Mouse (Mus musculus) forebrain, embryonic 14.5 days (tissue): ENCODE measurements around the gene Ermn. TPM values are rescaled to one million over a fixed set of nuclear protein-coding genes. Genes with fewer than 3 reads are reported as not detected.

Experiments used
- ATAC-seq: fragments of 200-750 bp; cut with Nextera tagmentation; 2 replicates; pipeline ENCODE4 v1.8.0; 2017; ENCODE audit warnings: mild to moderate bottlenecking, moderate library complexity
- DNase-seq: peaks from one replicate; pipeline ENCODE4 v3.0.0-alpha.2; 2015; ENCODE audit warnings: low spot score
- H3K27ac ChIP-seq: fragments of 300-500 bp; sonication (generic); 2 replicates; pipeline ENCODE4 v1.5.1; 2014; ENCODE audit warnings: low read depth, mild to moderate bottlenecking, control low read depth, low read length, moderate library complexity
- H3K27me3 ChIP-seq: fragments of 300-500 bp; sonication (generic); replicated peaks from 2 replicates; pipeline ENCODE4 v1.6.1; 2014; ENCODE audit warnings: low read length, control low read depth, mixed read lengths; ENCODE audit not compliant: control insufficient read depth, insufficient read depth
- H3K36me3 ChIP-seq: fragments of 300-500 bp; sonication (generic); 2 replicates; pipeline ENCODE4 v1.6.1; 2014; ENCODE audit warnings: low read length, control low read depth; ENCODE audit not compliant: control insufficient read depth, insufficient read depth
- H3K4me1 ChIP-seq: fragments of 300-500 bp; sonication (generic); 2 replicates; pipeline ENCODE4 v1.6.1; 2014; ENCODE audit warnings: antibody characterized with exemption, low read length, control low read depth; ENCODE audit not compliant: control insufficient read depth, insufficient read depth
- H3K4me2 ChIP-seq: fragments of 300-500 bp; sonication (generic); 2 replicates; pipeline ENCODE4 v1.6.1; 2014; ENCODE audit warnings: mild to moderate bottlenecking, control low read depth, low read length
- H3K4me3 ChIP-seq: fragments of 300-500 bp; sonication (generic); 2 replicates; pipeline ENCODE4 v1.5.1; 2014; ENCODE audit warnings: low read depth, low read length, control low read depth
- H3K9ac ChIP-seq: fragments of 300-500 bp; sonication (generic); 2 replicates; pipeline ENCODE4 v1.6.1; 2014; ENCODE audit warnings: mild to moderate bottlenecking, low read length, control low read depth, moderate library complexity
- H3K9me3 ChIP-seq: fragments of 300-500 bp; sonication (generic); replicated peaks from 2 replicates; pipeline ENCODE4 v1.6.1; 2016; ENCODE audit warnings: low read length, control low read depth, mixed read lengths; ENCODE audit not compliant: control insufficient read depth
- WGBS: fragments of 180-500 bp; shearing (Covaris S2); extraction: QIAGEN DNeasy Blood & Tissue Kit; methylation state at CpG from one replicate; pipeline ENCODE4 v1.1.7; 2014; 5-methylcytosine and 5-hydroxymethylcytosine counted together
- polyA plus RNA-seq: library from polyadenylated mRNA; unstranded; fragments of >200 nt; fragmentation: Nextera tagmentation; extraction: Ambion mirVana; gene quantifications from 2 replicates; pipeline ENCODE4 v1.2.1, GENCODE M21; 2014

Gene Ermn
- polyA plus RNA-seq, 1 experiment from 2014 or later, result 2.1 TPM

DNA sequence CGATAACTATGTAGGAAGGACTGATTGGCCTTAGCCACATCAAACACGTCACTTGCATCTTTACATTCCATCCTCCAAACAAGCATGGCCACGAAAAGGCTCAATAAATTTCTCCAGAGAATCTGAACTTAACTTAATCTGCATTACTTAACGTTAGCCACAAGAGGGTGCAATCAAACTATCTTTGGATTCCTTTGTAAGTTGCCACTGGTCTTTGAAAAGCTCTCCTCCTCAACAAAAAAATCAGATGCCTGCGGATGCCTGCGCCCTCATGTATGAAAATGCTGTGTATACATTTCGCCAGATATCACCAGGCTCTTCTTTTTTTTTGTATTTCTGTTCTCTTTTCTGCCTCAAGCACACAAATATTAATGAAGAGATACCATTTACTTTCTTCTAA is 23.3 kb downstream of the Ermn start:
- Histone ChIP-seq H3K4me3 (no peak overlapping the region), H3K4me2 (no peak overlapping the region), H3K27me3 (no peaks in the 10 kb centered on the region), H3K27ac (no peak overlapping the region), H3K9me3 (no peaks in the 10 kb centered on the region), H3K4me1 (no peaks in the 10 kb centered on the region), H3K9ac (no peak overlapping the region), H3K36me3 (no peaks in the 10 kb centered on the region)
- WGBS, result 16% methylated on average over 7 of the region's 7 CpGs
- ATAC-seq (peak; percentile 83), DNase-seq (peak; percentile 94)

DNA sequence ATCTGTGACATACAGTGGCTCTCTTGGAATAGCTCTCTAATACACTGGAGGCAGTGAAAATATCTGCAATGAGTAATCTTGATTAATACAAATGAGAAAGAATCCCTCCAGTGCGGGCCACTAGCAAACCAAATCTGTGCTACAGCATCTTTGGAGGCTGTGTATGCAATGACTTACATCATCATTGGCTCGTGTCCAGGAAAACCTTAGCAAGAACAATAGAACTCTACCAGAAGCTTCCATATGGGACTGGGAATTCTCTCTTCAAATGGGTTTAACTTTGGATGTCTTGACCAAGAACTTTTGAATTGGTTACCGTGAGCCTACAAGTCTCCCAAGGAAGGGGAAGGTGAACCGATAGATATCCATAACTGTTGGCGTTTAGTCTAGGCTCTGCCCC is 25.9 kb downstream of the Ermn start:
- Histone ChIP-seq H3K4me2 (no peak overlapping the region), H3K27me3 (no peaks in the 10 kb centered on the region), H3K4me1 (no peaks in the 10 kb centered on the region), H3K9ac (no peak overlapping the region), H3K27ac (no peak overlapping the region), H3K4me3 (no peak overlapping the region), H3K36me3 (no peaks in the 10 kb centered on the region), H3K9me3 (no peaks in the 10 kb centered on the region)
- DNase-seq, result peak; percentile 59
- ATAC-seq, result peak; percentile 27; the same call in 1 of the 2 replicates
- 71% methylated on average over 5 of the region's 5 CpGs for WGBS

DNA sequence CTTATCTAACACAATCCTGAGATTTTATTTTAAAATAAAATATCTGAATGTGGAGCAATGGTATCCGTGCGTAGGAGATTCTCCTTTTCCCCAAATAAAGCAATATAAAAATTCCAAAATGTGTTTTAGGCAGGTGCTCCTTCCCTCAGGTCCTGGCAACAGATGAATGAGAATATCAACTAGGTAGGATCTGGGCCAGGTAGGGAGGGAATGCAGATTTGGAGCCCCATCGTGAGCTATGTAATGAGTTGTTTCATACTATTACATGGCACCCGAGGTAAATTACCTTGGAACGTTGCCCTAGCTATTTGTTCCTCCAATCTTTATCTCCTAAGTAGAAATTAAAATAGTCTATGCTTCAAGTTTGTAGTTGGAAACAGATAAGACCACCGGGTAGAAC is 29.1 kb downstream of the Ermn start:
- Histone ChIP-seq H3K27ac (no peak overlapping the region), H3K27me3 (no peaks in the 10 kb centered on the region), H3K9me3 (no peaks in the 10 kb centered on the region), H3K36me3 (no peaks in the 10 kb centered on the region), H3K9ac (no peak overlapping the region), H3K4me1 (no peaks in the 10 kb centered on the region), H3K4me3 (no peak overlapping the region), H3K4me2 (no peak overlapping the region)
- ATAC-seq (no peak), DNase-seq (no peak)
- 87% methylated on average over 6 of the region's 6 CpGs for WGBS

DNA sequence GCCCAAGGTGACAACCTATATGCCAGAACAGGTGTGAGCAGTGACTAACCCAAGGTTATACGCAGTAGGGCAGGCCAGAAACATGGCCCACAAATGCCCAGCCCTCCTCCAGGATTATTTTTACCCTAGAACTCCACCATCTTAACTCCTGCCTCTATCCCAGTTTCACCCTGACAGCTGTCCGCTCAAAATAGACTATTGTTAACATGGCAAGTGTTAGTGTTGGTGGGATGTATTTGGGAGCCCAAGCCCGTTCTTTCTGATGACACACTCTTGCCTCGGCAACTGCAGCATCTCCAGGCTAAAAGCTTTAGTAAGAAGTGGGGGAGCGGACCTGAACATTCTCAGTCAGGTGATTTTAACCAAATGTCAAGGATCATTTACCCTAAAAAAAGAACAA is 45.6 kb downstream of the Ermn start:
- no peaks in the 10 kb centered on the region for H3K27me3 ChIP-seq
- no peak overlapping the region for H3K4me3 ChIP-seq
- H3K4me2 ChIP-seq, result no peak overlapping the region
- H3K9ac ChIP-seq, result no peak overlapping the region
- H3K27ac ChIP-seq, result no peak overlapping the region
- H3K4me1 ChIP-seq, result no peaks in the 10 kb centered on the region
- WGBS, result 94% methylated on average over 5 of the region's 5 CpGs
- no peak for ATAC-seq
- H3K36me3 ChIP-seq, result no peaks in the 10 kb centered on the region
- no peaks in the 10 kb centered on the region for H3K9me3 ChIP-seq
- no peak for DNase-seq

DNA sequence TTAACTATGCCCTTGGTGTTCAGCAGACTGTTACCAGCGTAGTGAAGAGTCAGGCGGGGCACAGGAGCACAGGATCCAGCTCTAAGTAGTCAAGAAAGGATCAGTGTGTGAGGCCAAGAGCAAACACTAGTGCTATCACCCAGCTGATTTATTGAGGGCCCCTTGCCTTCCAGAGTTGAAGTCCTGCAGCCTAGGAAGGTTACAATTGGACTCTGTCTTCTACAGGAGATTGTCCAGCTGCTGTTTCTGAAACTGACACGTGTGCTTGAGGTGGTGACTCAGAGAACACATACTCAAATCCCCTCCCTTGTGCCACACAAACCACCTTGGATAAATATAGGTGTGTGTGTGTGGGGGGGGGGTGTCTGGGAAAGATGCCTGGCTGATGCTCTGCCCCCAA is 51.2 kb downstream of the Ermn start:
- Histone ChIP-seq H3K36me3 (no peaks in the 10 kb centered on the region), H3K4me2 (no peak overlapping the region), H3K9me3 (no peaks in the 10 kb centered on the region), H3K27me3 (no peaks in the 10 kb centered on the region), H3K4me1 (no peaks in the 10 kb centered on the region), H3K27ac (no peak overlapping the region), H3K9ac (no peak overlapping the region), H3K4me3 (no peak overlapping the region)
- 90% methylated on average over 3 of the region's 3 CpGs for WGBS
- no peak for ATAC-seq
- no peak for DNase-seq

DNA sequence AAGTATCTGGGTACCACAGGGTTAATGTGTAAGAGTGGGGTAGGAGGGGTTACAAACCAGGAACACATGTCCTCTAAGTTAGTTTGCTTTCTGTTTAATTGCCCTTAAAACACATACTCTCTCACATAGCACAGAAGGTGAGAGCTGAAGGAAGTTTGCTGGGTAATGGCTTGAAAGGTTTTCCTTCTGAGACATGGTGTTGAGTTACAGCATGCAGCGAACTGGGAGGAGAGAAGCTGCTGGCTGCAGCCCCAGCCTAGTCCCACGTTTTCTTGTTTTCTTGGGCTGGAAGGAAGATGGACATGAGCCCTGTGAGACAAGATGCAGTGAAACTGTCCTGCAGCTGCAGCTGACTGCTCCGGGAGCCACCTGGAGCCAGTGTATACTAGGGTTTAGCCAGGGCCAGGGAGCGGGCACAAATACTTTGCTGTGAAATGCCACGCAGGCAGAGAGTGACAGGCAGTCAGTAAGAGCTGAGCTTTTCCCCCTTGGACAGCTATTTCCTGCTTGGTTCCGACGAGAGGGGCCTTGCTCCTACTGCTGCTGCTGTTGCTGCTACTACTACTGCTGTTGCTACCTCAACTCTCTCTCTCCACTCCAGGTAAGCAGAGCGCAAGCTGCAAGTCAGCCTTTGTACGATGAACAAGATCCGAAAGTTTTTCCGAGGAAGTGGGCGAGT is 54.8 kb downstream of the Ermn start, which contains the start of gene Galnt5:
Gene Galnt5 (plus strand): TSS at position 133 of the 679 bp plus-strand sequence.
- Histone ChIP-seq H3K4me1 (no peaks in the 10 kb centered on the region), H3K9ac (no peak within 1 kb of the TSS), H3K4me2 (no peak within 1 kb of the TSS), H3K4me3 (no peak within 1 kb of the TSS), H3K27me3 (no peaks in the 10 kb centered on the region), H3K27ac (no peak within 1 kb of the TSS), H3K9me3 (no peaks in the 10 kb centered on the region), H3K36me3 (no peaks in the 10 kb centered on the region)
- DNase-seq, result no peak
- ATAC-seq, result no peak
- 71% methylated on average over 12 of the region's 12 CpGs for WGBS

Other genes with a start within 250 kb of the Ermn start
- 0.06 TPM in 1 of 2 replicates, not detected in the other for gene Galnt5, start 55.0 kb downstream of the Ermn start, polyA plus RNA-seq
- 0.23 TPM in 1 of 2 replicates, not detected in the other for gene Cytip, start 142.7 kb upstream of the Ermn start, polyA plus RNA-seq